Mouse (Mus musculus) fibroblast of lung, adult 2 months (primary cell): Measurements from ENCODE around the gene Afg1l.

Experiments used
- DNase-seq: peaks from one replicate; pipeline ENCODE4 v3.0.0-alpha.2; 2011; ENCODE audit warnings: low read depth

The Afg1l gene

GRCm38 (mm10) chr10:42297109-42297508, 181.3 kb downstream of the Afg1l start:
- DNase-seq: no peak

DNA sequence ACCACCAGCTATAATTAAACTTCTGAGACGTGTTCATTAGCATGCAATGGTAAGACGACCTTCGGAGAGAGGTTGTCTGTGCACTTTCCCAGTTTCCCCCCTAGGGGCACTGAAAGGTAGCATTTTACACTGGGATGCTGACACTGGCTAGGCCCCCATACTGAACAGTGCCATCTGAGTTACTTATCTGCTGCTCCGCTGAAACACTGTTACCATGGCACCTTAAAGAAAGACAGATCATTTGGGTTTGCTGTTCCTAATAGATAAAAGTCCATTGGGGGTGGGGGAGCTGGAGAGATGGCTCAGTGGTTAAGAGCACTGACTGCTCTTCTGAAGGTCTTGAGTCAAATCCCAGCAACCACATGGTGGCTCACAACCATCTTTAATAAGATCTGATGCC, 181.8 kb downstream of the Afg1l start:
- no peak for DNase-seq

DNA sequence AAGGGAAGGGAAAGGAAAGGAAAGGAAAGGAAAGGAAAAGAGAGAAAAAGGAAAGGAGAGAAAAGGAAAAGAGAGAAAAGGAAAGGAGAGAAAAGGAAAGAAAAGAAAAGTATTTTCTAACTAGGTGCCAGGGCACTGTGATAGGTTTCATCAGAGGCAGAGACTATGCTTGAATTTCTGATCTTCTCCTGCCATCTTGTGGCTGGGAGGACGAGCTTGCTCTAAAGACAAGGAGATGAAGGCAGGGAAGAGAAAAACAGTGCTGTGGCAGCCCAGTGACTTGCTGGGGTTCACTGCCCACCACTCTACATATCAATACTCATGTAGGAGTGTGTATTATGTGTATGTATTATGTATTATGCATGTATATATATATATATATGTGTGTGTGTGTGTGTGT, 183.3 kb downstream of the Afg1l start:
- no peak for DNase-seq

- no peak for DNase-seq
Measured at GRCm38 (mm10) chr10:42294392-42294791, 184.0 kb downstream of the Afg1l start.

DNA sequence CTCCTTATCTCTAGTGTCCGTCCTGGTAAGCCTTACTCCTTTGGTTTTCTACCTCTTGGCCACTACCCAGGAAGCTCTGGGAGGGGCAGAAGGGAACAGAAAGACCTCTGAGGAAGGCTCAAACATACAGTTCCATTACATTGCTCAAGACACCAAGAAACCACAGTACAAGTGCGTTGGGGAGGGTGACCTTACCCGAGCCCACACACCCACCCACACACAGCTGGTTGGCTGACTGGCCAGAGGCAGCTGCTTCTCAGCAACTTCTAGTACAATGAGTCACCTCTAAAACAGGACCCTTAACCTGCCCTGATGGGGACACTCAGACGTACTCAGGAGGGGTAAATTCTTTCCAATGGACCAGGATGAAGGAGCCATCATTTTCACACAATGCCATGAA, 184.5 kb downstream of the Afg1l start:
- DNase-seq: no peak

GRCm38 (mm10) chr10:42291360-42291759, 187.0 kb downstream of the Afg1l start:
- no peak for DNase-seq

- no peak for DNase-seq
Measured at GRCm38 (mm10) chr10:42287666-42288065, 190.7 kb downstream of the Afg1l start.

DNA sequence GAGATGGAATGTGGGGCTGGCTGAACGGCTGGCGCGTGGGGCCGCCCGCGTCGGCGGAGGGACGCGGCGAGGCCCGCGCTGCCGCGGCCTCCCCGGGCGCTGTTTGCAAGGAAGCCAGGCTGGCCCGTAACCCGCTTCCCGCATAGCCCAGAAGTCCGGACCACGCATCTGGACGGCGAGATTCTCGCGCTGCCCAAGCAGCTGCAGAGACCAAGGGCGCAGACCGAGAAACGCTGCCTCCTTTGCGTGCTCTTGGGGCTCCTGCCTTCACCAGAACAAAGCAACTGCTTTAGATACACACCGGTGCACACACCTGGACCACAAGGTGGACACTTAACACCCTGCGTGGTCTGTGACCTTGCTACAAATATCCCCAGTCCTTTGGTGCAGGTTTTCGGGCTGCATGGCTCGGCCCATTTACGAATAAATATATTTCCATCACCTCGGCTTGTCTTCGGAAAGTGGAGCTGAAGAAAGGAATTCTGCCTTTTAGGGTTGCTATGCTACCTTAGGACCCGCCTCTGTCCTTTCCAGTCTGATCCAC, 200.0 kb downstream of the Afg1l start:
- DNase-seq: no peak

GRCm38 (mm10) chr10:42277476-42278306, 200.7 kb downstream of the Afg1l start:
- peak; percentile 99 for DNase-seq

DNA sequence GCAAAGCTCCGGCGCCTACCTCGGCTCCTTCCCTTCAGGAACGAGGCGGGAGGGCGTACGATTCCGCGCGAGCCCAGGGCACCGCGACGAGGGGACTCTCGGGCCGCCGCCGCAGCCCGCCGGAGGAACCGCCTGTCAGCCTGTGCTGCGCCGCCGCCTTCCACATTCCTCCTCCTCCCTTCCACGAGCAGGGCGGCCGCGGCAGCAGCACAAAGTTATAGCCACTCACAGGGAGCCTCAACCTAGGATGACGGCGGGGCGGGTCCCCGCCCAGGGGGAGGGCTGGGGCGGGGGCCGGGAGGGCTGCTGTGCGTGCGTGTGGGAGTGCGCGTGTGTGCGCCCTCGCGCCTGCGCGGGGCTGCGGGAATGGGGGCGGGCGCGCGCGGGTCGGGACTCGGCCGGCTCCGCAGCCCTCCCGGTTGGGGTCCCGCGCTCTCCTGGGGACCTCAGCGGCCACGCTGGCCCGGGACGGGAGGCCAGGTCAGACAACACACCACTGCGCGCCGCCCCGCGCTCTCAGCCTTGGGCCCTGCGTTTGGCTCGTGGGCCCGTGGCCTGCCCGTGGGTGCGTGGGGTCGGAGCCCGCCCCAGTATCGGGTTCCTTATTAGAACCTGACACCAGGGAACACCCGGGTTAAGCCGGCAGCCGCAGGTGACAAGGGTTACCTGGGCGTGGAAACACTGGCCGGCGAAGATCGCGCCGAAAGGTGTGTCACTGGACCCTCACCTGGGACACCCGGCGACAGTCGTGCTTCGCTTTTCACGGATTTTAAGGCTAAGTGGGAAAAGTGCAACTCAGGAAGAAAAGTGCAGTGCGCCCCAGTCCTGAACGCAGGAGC, 201.6 kb downstream of the Afg1l start, which contains the start of gene Foxo3:
Gene Foxo3 (minus strand): TSS at position 249 of the 839 bp plus-strand sequence.
- DNase-seq: peak; percentile 76

DNA sequence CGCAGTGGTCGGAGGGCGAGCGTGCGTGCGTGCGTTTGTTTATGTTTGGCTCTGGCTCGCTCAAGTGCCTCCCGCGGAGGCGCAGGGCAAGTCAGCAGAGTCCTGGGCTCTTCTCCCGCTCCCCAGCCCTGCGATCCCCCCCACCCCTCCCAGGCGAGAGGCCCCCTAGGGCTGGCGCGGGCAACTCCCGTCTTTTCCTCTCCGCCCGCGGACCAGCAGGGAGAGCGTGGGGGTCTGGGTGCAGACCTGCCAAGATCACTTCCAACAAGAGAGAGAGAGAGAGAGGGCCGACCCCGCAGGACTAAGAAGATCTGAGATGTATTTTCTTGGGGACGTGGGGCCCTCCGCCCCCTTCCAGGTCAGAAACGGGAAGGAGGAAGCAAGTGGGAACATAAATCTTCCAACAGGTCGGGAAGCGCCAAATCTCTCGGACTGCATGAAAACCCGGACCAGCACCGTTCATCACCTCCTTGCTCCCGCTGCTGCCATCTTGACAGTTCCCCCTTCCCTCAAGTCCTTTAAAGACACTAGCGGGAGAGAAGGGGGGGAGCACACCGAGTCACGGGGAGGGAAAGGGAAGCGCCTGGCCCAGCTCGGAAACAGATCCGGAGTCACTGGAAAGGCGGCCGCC, 202.4 kb downstream of the Afg1l start:
- DNase-seq: no peak

- no peak for DNase-seq
Measured at GRCm38 (mm10) chr10:42275401-42275870, 202.9 kb downstream of the Afg1l start.

GRCm38 (mm10) chr10:42274712-42275400, 203.5 kb downstream of the Afg1l start:
- no peak for DNase-seq

- no peak for DNase-seq
Measured at GRCm38 (mm10) chr10:42273760-42274691, 204.3 kb downstream of the Afg1l start.

- DNase-seq: no peak
Measured at GRCm38 (mm10) chr10:42273403-42273759, 205.0 kb downstream of the Afg1l start.

DNA sequence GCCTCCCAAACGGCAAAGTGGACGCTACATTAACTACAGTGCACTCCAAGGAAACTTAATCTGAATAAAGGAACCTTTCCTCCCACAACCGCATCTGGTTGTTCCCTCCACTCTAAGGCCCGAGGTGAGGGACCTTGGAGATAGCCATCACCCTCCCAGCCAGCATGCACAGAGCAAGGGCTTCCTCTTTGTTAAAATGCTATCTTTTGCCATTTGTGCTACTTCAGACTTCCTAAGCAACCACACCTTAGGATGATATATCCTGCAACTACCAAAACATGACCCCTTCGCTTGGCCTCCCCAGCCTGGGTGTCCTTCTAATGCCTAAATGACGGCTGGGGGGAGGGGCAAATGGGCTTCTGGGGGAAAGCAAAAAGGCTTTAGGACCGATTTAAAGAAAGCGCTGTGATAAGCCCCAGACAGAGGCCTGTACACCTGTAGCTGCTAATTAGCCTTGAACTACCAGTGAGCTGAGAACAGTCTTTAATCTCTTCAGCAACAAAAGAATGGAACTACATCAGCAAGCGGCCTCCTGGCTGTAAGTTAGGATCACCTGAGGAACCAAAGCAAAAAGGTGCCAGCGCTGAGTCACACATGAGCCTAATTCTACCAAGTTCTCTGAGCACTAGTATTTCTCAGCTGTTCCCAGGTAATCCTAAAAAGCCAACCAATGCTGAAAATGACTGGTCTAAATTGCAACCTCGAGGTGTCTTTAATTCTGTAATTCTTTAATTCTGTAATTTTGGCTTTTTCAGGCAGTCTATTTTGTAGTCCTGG, 206.7 kb downstream of the Afg1l start:
- DNase-seq: no peak

- DNase-seq: no peak
Measured at GRCm38 (mm10) chr10:42270277-42271083, 207.9 kb downstream of the Afg1l start.

- no peak for DNase-seq
Measured at GRCm38 (mm10) chr10:42269281-42270025, 208.9 kb downstream of the Afg1l start.
